Mouse (Mus musculus) midbrain, embryonic 14.5 days (tissue): Measurements from ENCODE around the gene Abca9. TPM values are rescaled to one million over a fixed set of nuclear protein-coding genes. Genes with fewer than 3 reads are reported as not detected.
A peak's percentile ranks its signal among the peaks of the same experiment; 100 is the strongest.

Experiments used
- ATAC-seq: fragments of 200-750 bp; cut with Nextera tagmentation; 2 replicates; pipeline ENCODE4 v1.8.0; 2017; ENCODE audit warnings: moderate number of reproducible peaks, moderate library complexity; ENCODE audit not compliant: low FRiP score, low TSS enrichment
- DNase-seq: peaks from one replicate; pipeline ENCODE4 v3.0.0-alpha.2; 2015
- H3K27ac ChIP-seq: fragments of 300-500 bp; sonication (generic); replicated peaks from 2 replicates; pipeline ENCODE4 v1.5.1; 2014; ENCODE audit warnings: mild to moderate bottlenecking, low read depth, low read length, moderate library complexity
- H3K27me3 ChIP-seq: fragments of 300-500 bp; sonication (generic); 2 replicates; pipeline ENCODE4 v1.6.1; 2014; ENCODE audit warnings: low read length, control low read depth, mixed read lengths; ENCODE audit not compliant: control insufficient read depth, insufficient read depth
- H3K36me3 ChIP-seq: fragments of 300-500 bp; sonication (generic); 2 replicates; pipeline ENCODE4 v1.6.1; 2014; ENCODE audit warnings: low read length, control low read depth; ENCODE audit not compliant: control insufficient read depth, insufficient read depth
- H3K4me1 ChIP-seq: fragments of 300-500 bp; sonication (generic); 2 replicates; pipeline ENCODE4 v1.6.1; 2014; ENCODE audit warnings: mild to moderate bottlenecking, antibody characterized with exemption, low read length, control low read depth; ENCODE audit not compliant: control insufficient read depth, insufficient read depth
- H3K4me2 ChIP-seq: fragments of 300-500 bp; sonication (generic); 2 replicates; pipeline ENCODE4 v1.6.1; 2014; ENCODE audit warnings: mild to moderate bottlenecking, low read length, moderate library complexity
- H3K4me3 ChIP-seq: fragments of 300-500 bp; sonication (generic); replicated peaks from 2 replicates; pipeline ENCODE4 v1.5.1; 2014; ENCODE audit warnings: low read depth, low read length
- H3K9ac ChIP-seq: fragments of 300-500 bp; sonication (generic); replicated peaks from 2 replicates; pipeline ENCODE4 v1.6.1; 2014; ENCODE audit warnings: mild to moderate bottlenecking, low read length, moderate library complexity
- H3K9me3 ChIP-seq: fragments of 300-500 bp; sonication (generic); 2 replicates; pipeline ENCODE4 v1.6.1; 2016; ENCODE audit warnings: low read length, control low read depth, mixed read lengths; ENCODE audit not compliant: control insufficient read depth
- WGBS: fragments of 180-500 bp; shearing (Covaris S2); extraction: QIAGEN DNeasy Blood & Tissue Kit; methylation state at CpG from one replicate; pipeline ENCODE4 v1.1.7; 2014; 5-methylcytosine and 5-hydroxymethylcytosine counted together
- polyA plus RNA-seq: library from polyadenylated mRNA; unstranded; fragments of >200 nt; fragmentation: Nextera tagmentation; extraction: Ambion mirVana; gene quantifications from 2 replicates; pipeline ENCODE4 v1.2.1, GENCODE M21; 2014

Gene Abca9
- polyA plus RNA-seq, 1 experiment from 2014 or later = 3.8 TPM

- H3K27me3 ChIP-seq = no peaks in the 10 kb centered on the region
- H3K9me3 ChIP-seq = no peaks in the 10 kb centered on the region
- H3K9ac ChIP-seq = no peak overlapping the region
- 76% methylated on average over 6 of the region's 6 CpGs for WGBS
- H3K36me3 ChIP-seq = no peaks in the 10 kb centered on the region
- H3K27ac ChIP-seq = no peak overlapping the region
- no peak overlapping the region for H3K4me2 ChIP-seq
- no peak for ATAC-seq
- no peak overlapping the region for H3K4me3 ChIP-seq
- no peaks in the 10 kb centered on the region for H3K4me1 ChIP-seq
- DNase-seq = no peak
Observed at GRCm38 (mm10) chr11:110157059-110157458, 10.9 kb downstream of the Abca9 start.

GRCm38 (mm10) chr11:110155985-110156384 is 12.0 kb downstream of the Abca9 start:
- 95% methylated on average over 11 of the region's 11 CpGs for WGBS
- Histone ChIP-seq H3K27me3 (no peaks in the 10 kb centered on the region), H3K9ac (no peak overlapping the region), H3K27ac (no peak overlapping the region), H3K4me3 (no peak overlapping the region), H3K4me2 (no peak overlapping the region), H3K36me3 (no peaks in the 10 kb centered on the region), H3K9me3 (no peaks in the 10 kb centered on the region), H3K4me1 (no peaks in the 10 kb centered on the region)
- DNase-seq (no peak), ATAC-seq (no peak)

- Histone ChIP-seq H3K27me3 (no peaks in the 10 kb centered on the region), H3K9me3 (no peaks in the 10 kb centered on the region), H3K4me2 (no peak overlapping the region), H3K4me1 (no peaks in the 10 kb centered on the region), H3K9ac (no peak overlapping the region), H3K4me3 (no peak overlapping the region), H3K36me3 (no peaks in the 10 kb centered on the region), H3K27ac (no peak overlapping the region)
- no peak for DNase-seq
- ATAC-seq = no peak
- WGBS = 91% methylated on average over 5 of the region's 5 CpGs
Observed at GRCm38 (mm10) chr11:110147640-110148039, 20.4 kb downstream of the Abca9 start.

GRCm38 (mm10) chr11:110145421-110145820 is 22.6 kb downstream of the Abca9 start:
- no peak overlapping the region for H3K4me2 ChIP-seq
- DNase-seq (no peak), ATAC-seq (no peak)
- H3K4me1 ChIP-seq = no peaks in the 10 kb centered on the region
- WGBS = 90% methylated on average over 11 of the region's 11 CpGs
- H3K9me3 ChIP-seq = no peaks in the 10 kb centered on the region
- no peak overlapping the region for H3K9ac ChIP-seq
- no peaks in the 10 kb centered on the region for H3K27me3 ChIP-seq
- H3K36me3 ChIP-seq = no peaks in the 10 kb centered on the region
- H3K27ac ChIP-seq = no peak overlapping the region
- H3K4me3 ChIP-seq = no peak overlapping the region

- DNase-seq (no peak), ATAC-seq (no peak)
- Histone ChIP-seq H3K4me2 (no peak overlapping the region), H3K4me1 (no peaks in the 10 kb centered on the region), H3K4me3 (no peak overlapping the region), H3K9me3 (no peaks in the 10 kb centered on the region), H3K27ac (no peak overlapping the region), H3K27me3 (no peaks in the 10 kb centered on the region), H3K9ac (no peak overlapping the region), H3K36me3 (no peaks in the 10 kb centered on the region)
- WGBS = 92% methylated on average over 5 of the region's 5 CpGs
Observed at GRCm38 (mm10) chr11:110130760-110131159, 37.2 kb downstream of the Abca9 start.

GRCm38 (mm10) chr11:110111137-110111536 is 56.9 kb downstream of the Abca9 start:
- 55% methylated on average over 4 of the region's 4 CpGs for WGBS
- Histone ChIP-seq H3K9ac (no peak overlapping the region), H3K36me3 (no peaks in the 10 kb centered on the region), H3K4me3 (no peak overlapping the region), H3K4me2 (no peak overlapping the region), H3K9me3 (no peaks in the 10 kb centered on the region), H3K27ac (no peak overlapping the region), H3K4me1 (no peaks in the 10 kb centered on the region), H3K27me3 (no peaks in the 10 kb centered on the region)
- ATAC-seq (no peak), DNase-seq (peak; percentile 51)

- ATAC-seq (no peak), DNase-seq (no peak)
- Histone ChIP-seq H3K4me1 (no peaks in the 10 kb centered on the region), H3K4me3 (no peak overlapping the region), H3K4me2 (no peak overlapping the region), H3K27ac (no peak overlapping the region), H3K27me3 (no peaks in the 10 kb centered on the region), H3K9me3 (no peaks in the 10 kb centered on the region), H3K36me3 (no peaks in the 10 kb centered on the region), H3K9ac (no peak overlapping the region)
- WGBS = 88% methylated on average over 7 of the region's 7 CpGs
Observed at GRCm38 (mm10) chr11:110101437-110101836, 66.6 kb downstream of the Abca9 start.

GRCm38 (mm10) chr11:110098901-110099300 is 69.1 kb downstream of the Abca9 start:
- no peak for DNase-seq
- no peak for ATAC-seq
- Histone ChIP-seq H3K36me3 (no peaks in the 10 kb centered on the region), H3K4me3 (no peak overlapping the region), H3K4me1 (no peaks in the 10 kb centered on the region), H3K9ac (no peak overlapping the region), H3K4me2 (no peak overlapping the region), H3K9me3 (no peaks in the 10 kb centered on the region), H3K27ac (no peak overlapping the region), H3K27me3 (no peaks in the 10 kb centered on the region)
- WGBS = 82% methylated on average over 4 of the region's 4 CpGs

- Histone ChIP-seq H3K27ac (no peak overlapping the region), H3K36me3 (no peaks in the 10 kb centered on the region), H3K9me3 (no peaks in the 10 kb centered on the region), H3K4me2 (no peak overlapping the region), H3K27me3 (no peaks in the 10 kb centered on the region), H3K9ac (no peak overlapping the region), H3K4me1 (no peaks in the 10 kb centered on the region), H3K4me3 (no peak overlapping the region)
- DNase-seq = no peak
- 78% methylated on average over 6 of the region's 6 CpGs for WGBS
- no peak for ATAC-seq
Observed at GRCm38 (mm10) chr11:110097465-110097864, 70.5 kb downstream of the Abca9 start.
